Mouse (Mus musculus) lung, adult 2 months (tissue): ENCODE measurements around the gene Ifitm6.

Experiments used
- CTCF ChIP-seq: fragments of 200-500 bp; IDR thresholded peaks from 2 replicates; pipeline ENCODE4 v1.5.1; 2011; ENCODE audit warnings: mild to moderate bottlenecking, low read length, control low read depth; ENCODE audit not compliant: insufficient read depth
- POLR2A ChIP-seq: fragments of 200-500 bp; IDR thresholded peaks from 2 replicates; pipeline ENCODE4 v1.6.1; 2011; ENCODE audit warnings: low read depth, mild to moderate bottlenecking, control low read depth, low read length, borderline replicate concordance; ENCODE audit errors: extremely low read depth

GRCm38 (mm10) chr7:140970931-140971330 lies 46.8 kb downstream of the Ifitm6 start:
- no peak for TF ChIP-seq POLR2A
- no peak for TF ChIP-seq CTCF
